Mouse (Mus musculus) brain, embryonic 14.5 days (tissue): ENCODE measurements around the gene Asz1. TPM values are rescaled to one million over a fixed set of nuclear protein-coding genes. Genes with fewer than 3 reads are reported as not detected.

Source experiments
- DNase-seq: peaks from one replicate; pipeline ENCODE4 v3.0.0-alpha.2; 2011; ENCODE audit warnings: low read depth
- CTCF ChIP-seq: fragments of 200-500 bp; IDR thresholded peaks from 2 replicates; pipeline ENCODE4 v1.5.1; 2012; ENCODE audit warnings: inconsistent platforms, mild to moderate bottlenecking, moderate library complexity, borderline replicate concordance; ENCODE audit not compliant: insufficient read depth, insufficient read length; ENCODE audit errors: extremely low read depth
- POLR2A ChIP-seq: fragments of 200-500 bp; IDR thresholded peaks from 2 replicates; pipeline ENCODE4 v1.6.1; 2012; ENCODE audit warnings: mild to moderate bottlenecking, inconsistent platforms, borderline replicate concordance; ENCODE audit not compliant: poor library complexity, insufficient read depth, insufficient read length, severe bottlenecking; ENCODE audit errors: extremely low read depth
- polyA plus RNA-seq: library from polyadenylated mRNA; depleted of rRNA; stranded (reverse); fragments of >200 nt; gene quantifications from 2 replicates; pipeline ENCODE4 v1.2.3, GENCODE M21; 2012

Gene Asz1
- polyA plus RNA-seq, 1 experiment, result not detected

DNA sequence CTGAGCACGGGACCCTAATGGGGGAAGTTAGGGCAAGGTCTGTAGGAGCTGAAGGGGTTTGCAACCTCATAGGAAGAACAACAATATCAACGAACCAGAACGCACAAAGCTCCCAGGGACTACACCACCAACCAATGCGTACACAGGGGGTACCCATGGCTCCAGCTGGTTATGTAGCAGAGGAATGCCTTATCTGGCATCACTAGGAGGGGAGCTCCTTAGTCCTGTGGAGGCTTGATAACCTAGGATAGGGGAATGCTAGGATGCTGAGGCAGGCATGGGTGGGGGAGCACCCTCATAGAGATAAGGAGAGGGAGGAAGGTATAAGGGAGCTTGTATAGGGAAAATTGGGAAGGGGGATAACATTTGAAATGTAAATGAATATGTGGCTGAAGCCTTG, 51.0 kb downstream of the Asz1 start:
- DNase-seq, result no peak
- no peak for TF ChIP-seq POLR2A
- no peak for TF ChIP-seq CTCF

DNA sequence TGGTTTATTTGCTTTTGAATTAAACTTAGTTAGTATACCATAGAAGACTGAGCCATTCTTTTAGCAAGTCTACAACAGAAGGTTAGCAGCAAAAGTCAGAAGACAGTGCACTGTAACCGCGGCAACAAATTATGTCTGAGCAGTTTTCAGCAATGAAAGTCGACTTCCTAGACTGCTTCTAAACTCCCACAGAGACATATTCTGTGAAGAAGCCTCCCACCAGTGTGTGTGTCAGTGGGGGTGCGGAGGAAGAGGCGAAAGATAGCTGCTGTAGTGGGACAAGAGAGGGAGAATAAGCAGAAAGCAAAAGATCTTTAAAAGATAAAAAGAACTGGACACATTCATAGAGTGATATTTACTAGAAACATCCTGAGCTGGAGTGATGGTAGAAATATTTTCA, 57.2 kb downstream of the Asz1 start:
- DNase-seq, result peak; percentile 23
- TF ChIP-seq CTCF (no peak), POLR2A (no peak)

DNA sequence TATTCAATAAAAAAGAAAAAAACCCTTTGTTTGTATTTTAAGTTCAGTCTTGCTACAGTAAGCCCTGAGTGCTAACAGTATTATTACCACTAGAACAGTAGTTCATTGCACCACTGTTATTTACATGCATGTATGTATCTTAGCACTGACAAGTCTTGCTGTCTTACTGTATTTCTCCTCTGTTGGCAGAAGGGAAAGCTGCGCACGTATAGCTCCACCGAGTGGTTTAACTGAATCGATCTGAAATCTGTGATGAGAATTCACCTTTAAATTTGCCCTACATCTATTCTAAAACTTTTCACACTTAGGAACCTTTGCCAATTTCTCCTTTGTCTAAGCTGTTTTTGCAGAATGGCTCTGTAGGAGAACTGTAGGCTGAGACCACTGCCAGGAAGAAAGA, 64.6 kb downstream of the Asz1 start:
- TF ChIP-seq POLR2A (no peak), CTCF (no peak)
- peak; percentile 8 for DNase-seq

DNA sequence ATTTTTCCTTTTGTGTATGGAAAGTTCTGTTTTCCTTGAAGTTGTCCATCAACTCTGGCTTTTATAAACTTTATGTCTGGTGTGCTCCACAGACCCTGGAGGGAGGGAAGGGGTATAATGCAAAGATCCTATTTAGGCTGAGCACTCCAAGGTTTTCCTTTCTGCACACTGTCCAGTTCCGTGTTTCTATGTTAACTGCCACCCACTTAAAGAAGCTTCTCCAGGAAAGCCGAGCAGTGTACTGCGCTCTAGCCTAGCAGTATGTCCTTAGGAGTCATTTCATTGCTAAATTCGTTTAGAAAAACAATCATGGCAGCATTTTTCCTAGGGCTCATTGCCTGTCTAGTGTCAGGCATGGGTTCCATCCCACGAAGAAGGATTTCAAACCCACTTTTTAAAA, 65.7 kb downstream of the Asz1 start:
- TF ChIP-seq CTCF (no peak), POLR2A (no peak)
- no peak for DNase-seq

DNA sequence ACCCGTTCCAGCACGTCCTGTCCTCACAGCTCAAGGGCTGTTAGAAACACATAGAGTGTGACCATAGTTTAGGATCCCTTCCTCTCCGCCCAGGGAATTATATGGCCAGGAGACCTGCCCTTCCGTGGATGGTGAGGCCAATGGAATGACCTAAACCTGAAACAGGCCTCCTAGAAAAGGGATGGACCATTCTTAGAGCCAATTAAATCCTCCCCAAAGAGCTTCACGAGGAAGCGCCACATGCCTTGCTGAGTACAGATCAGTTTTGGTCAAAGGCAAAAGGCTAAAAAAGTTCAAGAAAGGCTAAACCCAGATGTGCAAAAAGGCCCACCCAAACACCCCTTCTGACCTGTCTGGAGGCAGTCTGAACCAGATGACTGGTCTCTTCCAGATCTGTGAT, 76.6 kb downstream of the Asz1 start:
- TF ChIP-seq POLR2A (no peak), CTCF (no peak)
- DNase-seq, result no peak

DNA sequence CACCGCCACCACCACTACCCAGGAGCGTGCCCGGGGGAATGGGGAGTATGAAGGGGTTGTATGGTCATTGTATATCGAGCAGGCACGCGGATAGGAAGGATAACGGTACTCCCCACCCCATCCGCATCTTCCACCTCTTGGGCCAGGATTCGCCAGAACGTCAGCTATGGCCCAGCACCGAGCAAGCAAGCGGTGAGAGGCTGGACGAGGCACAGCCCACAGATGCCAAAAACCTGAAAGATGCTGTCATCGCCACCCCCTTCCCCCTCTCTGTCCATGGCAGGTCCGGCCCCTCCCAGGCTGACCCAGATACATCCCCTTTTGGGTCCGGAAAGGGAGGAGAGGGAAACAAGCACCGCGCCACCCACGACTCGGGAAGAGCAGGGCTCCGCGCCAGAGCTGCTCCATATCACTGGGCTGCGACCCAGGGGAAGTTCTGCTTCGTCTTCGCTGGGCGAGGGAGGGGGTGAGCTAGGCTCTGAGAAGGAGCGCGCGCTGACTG, 77.3 kb downstream of the Asz1 start:
- TF ChIP-seq CTCF (no peak), POLR2A (no peak)
- peak; percentile 44 for DNase-seq

DNA sequence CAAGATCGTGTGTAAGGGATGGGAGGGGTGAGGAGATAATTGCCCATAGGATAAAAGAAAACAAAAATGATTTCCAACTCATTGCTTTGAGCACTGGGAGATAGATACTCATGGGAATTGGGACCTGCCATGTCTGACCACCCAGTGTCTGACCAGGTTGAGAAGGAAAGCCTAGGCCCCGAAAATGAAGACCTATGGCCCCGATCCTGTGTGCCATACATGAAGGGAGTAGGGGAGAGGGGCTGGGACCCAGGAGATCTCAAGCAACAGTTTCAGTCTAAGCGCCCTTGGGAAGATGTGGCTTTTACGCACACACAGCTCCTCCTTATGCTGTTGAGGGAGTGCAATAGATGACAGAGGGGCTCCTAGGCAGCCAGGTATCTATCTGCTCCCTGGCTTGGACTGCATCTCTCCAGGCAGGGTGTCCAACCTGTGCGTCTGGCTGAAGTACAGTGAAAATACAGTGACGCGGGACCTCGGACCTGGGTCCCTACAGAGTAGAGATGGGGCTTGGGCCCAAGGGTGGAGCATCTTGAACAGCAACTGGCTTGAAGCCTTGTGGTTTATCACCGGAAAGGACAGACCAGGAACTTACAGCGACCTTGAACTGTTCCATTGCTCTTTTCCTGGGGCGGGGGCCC, 77.9 kb downstream of the Asz1 start:
- DNase-seq, result peak; percentile 23
- TF ChIP-seq POLR2A (no peak), CTCF (no peak)

DNA sequence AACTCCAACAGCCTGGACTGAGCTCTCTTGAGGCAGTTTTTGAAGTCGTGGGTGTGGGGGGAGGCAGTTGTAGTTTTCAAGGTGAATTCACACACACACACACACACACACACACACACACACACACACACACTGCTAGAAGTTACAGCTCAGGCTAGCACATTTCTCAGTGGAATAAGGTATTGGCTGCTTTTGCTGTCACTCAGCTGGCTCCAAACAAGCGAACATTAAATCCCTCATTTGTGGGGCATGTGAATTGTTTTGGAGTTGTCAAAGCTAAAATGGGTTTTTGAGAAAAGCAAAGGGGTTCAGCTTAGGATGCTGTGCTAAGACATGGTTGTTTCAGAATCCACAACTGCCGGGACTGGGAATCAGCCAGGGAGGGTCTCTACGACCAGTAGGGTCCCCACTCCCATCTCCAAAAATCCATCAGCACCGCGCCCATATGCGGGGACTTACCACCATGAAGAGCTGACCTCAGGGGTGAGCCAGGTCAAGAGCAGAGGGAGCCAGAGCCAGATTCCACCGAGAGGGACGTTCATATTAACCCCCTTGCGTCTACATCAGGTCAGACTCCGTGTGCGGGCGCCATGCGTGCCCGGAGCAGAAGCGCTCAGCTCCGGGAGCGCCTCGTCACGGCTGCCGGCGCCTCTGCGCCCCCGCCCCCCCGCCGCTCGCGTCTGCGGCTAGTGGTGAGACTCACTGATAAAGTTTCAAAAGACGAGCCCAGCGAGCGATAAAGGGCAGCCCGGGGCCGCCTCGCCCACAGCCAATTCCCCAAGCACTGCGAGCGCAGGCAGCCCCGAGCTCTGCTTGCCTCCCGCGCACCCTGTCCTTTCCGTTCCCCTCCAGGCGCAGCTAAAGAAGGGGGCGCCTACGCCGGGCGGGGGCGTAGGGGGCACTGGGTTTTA, 78.9 kb downstream of the Asz1 start, which contains the start of gene Wnt2:
Wnt2 (minus strand) TSS at position 840 of the 911 bp plus-strand sequence.
- peak; percentile 51 for DNase-seq
- TF ChIP-seq POLR2A, result no peak
- TF ChIP-seq CTCF, result no peak

DNA sequence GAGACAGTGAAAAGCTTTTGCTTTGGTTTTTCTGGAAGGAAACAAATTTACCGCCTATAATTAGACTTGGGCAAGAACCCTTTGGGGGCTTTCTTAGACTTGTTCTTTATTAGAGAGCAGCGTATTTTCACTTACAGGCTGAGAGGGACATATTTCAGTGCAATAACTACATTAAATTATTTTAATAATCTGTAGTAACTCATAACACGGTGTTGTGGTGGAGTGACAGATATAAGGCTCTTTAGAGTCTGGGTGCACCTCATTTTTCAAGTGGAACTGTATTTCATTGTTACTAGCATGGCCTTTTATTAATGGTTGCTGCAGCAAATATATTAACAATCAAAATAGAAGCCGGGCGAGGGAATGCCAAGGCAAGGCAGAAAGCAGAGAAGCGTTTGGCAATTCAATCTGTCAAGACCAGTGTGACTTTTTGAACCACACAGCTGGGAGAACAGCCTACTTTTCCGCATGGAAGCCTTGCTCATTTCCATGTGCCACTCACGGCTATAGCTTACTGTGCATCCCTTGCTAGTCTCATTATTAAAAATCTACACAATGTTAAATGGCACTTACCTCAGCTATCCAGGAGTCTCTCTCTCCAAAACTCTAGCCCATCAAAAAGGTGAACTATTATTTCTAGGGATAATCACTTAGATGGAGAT, 84.6 kb downstream of the Asz1 start:
- DNase-seq, result peak; percentile 17
- no peak for TF ChIP-seq CTCF
- no peak for TF ChIP-seq POLR2A

DNA sequence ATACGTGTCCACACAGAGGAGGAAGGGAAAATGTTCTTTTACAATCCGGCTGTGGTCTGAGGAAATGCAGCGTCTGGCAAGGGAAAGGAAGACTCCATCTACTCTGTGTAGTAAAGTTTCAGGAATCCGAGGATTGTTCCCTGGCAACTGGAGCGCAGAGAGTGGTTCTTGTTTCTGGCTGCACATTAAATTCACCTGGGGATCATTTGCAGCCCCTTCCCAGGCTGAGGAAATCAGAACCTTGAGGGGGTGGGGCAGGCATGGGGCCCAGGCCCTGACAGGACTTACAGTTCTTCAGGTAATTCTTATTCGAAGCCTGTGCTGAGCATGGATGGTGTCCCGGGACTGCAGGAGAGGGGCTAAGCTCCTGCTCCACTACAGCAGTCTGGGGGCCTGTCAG, 95.5 kb downstream of the Asz1 start:
- no peak for DNase-seq
- no peak for TF ChIP-seq POLR2A
- no peak for TF ChIP-seq CTCF

DNA sequence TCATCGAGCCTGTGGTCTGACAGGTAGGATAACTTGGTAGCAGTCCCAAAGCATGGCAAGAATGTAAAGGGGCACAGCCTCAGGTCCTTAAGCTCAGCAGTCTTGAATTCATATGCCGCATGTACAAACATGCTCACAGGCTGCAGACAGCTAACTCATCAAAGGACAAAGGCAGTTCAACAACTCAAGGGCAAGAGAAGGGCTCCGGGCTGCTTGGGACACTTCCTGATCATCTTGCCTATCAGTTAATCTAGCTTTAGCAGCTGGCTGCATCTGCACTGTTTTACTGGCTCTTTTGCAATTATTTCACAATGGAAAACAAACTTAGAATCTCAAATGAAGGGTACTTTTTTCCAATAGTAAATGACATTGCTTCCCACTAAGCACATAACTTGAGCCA, 101.5 kb downstream of the Asz1 start:
- DNase-seq, result no peak

More for the DNA sequence above, 101.5 kb downstream of the Asz1 start:
- TF ChIP-seq CTCF (no peak), POLR2A (no peak)
